Mouse (Mus musculus) liver, adult 2 months (tissue): ENCODE results near the gene Itpr2.

Source experiments
- CTCF ChIP-seq: fragments of 200-500 bp; IDR thresholded peaks from 2 replicates; pipeline ENCODE4 v1.5.1; 2011; ENCODE audit warnings: low read depth, low read length, control low read depth
- POLR2A ChIP-seq: fragments of 200-500 bp; IDR thresholded peaks from 2 replicates; pipeline ENCODE4 v1.6.1; 2011; ENCODE audit warnings: low read length, control low read depth; ENCODE audit not compliant: insufficient read depth; ENCODE audit errors: extremely low read depth

DNA sequence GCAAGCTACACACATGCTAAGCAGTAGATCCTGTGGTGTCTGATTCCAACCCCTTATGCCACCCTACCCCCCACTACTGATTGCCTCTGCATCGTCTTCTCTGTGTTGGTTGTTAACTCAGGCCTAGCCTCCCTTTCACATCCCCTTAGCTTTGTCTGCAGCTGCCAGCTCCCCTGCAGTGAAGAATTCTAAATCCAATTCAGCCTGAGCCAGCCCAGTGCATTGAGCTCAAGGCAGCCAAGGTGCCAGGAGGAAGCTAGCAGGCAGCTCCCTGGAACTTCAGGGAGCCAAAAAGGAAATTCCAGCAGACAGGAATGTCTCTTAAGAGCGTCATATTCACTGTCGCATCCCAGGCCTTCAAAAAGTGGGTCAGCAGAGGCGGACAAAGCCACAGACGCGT lies 159.0 kb downstream of the Itpr2 start:
- TF ChIP-seq POLR2A (no peak), CTCF (no peak)
